Mouse (Mus musculus): ENCODE results near the gene Bcl6b. TPM values are rescaled to one million over a fixed set of nuclear protein-coding genes. Genes with fewer than 3 reads are reported as not detected.
A peak's percentile ranks its signal among the peaks of the same experiment; 100 is the strongest.

Gene Bcl6b
- polyA plus RNA-seq, 1 experiment from 2014 or later = 6.7 TPM

GRCm38 (mm10) chr11:70193354-70194285 lies 36.0 kb downstream of the Bcl6b start:
- no peaks in the 10 kb centered on the region for H3K9me3 ChIP-seq (replicated peaks; ENCODE audit: control insufficient read depth, low read length)
- ATAC-seq (replicated peaks; ENCODE audit: insufficient number of reproducible peaks, low FRiP score, low TSS enrichment, low read depth) = no peak
- no peak overlapping the region for H3K4me2 ChIP-seq (ENCODE audit: low read depth, low read length)
- WGBS = 60% methylated on average over 11 of the region's 11 CpGs
- H3K27me3 ChIP-seq (ENCODE audit: control insufficient read depth, insufficient read depth, low read length) = no peaks in the 10 kb centered on the region
- H3K9ac ChIP-seq (replicated peaks; ENCODE audit: low read length) = no peak overlapping the region
- DNase-seq (ENCODE audit: low spot score) = peak; percentile 7
- no peaks in the 10 kb centered on the region for H3K36me3 ChIP-seq (replicated peaks; ENCODE audit: control insufficient read depth, insufficient read depth, low read depth, low read length)
- no peak overlapping the region for H3K27ac ChIP-seq (replicated peaks; ENCODE audit: low read depth, low read length)
- H3K4me1 ChIP-seq (ENCODE audit: control insufficient read depth, insufficient read depth, low read length) = no peaks in the 10 kb centered on the region
- no peak overlapping the region for H3K4me3 ChIP-seq (ENCODE audit: low read depth, low read length)

GRCm38 (mm10) chr11:70192157-70192556 lies 37.4 kb downstream of the Bcl6b start:
- Histone ChIP-seq H3K27ac (replicated peaks; ENCODE audit: low read depth, low read length) (no peak overlapping the region), H3K27me3 (ENCODE audit: control insufficient read depth, insufficient read depth, low read length) (no peaks in the 10 kb centered on the region), H3K9ac (replicated peaks; ENCODE audit: low read length) (no peak overlapping the region), H3K4me3 (ENCODE audit: low read depth, low read length) (no peak overlapping the region), H3K36me3 (replicated peaks; ENCODE audit: control insufficient read depth, insufficient read depth, low read depth, low read length) (no peaks in the 10 kb centered on the region), H3K4me1 (ENCODE audit: control insufficient read depth, insufficient read depth, low read length) (no peaks in the 10 kb centered on the region), H3K9me3 (replicated peaks; ENCODE audit: control insufficient read depth, low read length) (no peaks in the 10 kb centered on the region), H3K4me2 (ENCODE audit: low read depth, low read length) (no peak overlapping the region)
- ATAC-seq (replicated peaks; ENCODE audit: insufficient number of reproducible peaks, low FRiP score, low TSS enrichment, low read depth) (no peak), DNase-seq (ENCODE audit: low spot score) (no peak)
- 78% methylated on average over 4 of the region's 4 CpGs for WGBS

- ATAC-seq (replicated peaks; ENCODE audit: insufficient number of reproducible peaks, low FRiP score, low TSS enrichment, low read depth) (no peak), DNase-seq (ENCODE audit: low spot score) (no peak)
- Histone ChIP-seq H3K27me3 (ENCODE audit: control insufficient read depth, insufficient read depth, low read length) (no peaks in the 10 kb centered on the region), H3K4me2 (ENCODE audit: low read depth, low read length) (no peak overlapping the region), H3K4me1 (ENCODE audit: control insufficient read depth, insufficient read depth, low read length) (no peaks in the 10 kb centered on the region), H3K4me3 (ENCODE audit: low read depth, low read length) (no peak overlapping the region), H3K36me3 (replicated peaks; ENCODE audit: control insufficient read depth, insufficient read depth, low read depth, low read length) (no peaks in the 10 kb centered on the region), H3K9me3 (replicated peaks; ENCODE audit: control insufficient read depth, low read length) (no peaks in the 10 kb centered on the region), H3K9ac (replicated peaks; ENCODE audit: low read length) (no peak overlapping the region), H3K27ac (replicated peaks; ENCODE audit: low read depth, low read length) (no peak overlapping the region)
- 86% methylated on average over 6 of the region's 6 CpGs for WGBS
These were observed 38.4 kb downstream of the Bcl6b start for GRCm38 (mm10) chr11:70191188-70191587.

GRCm38 (mm10) chr11:70189319-70190134 lies 40.1 kb downstream of the Bcl6b start:
- DNase-seq (ENCODE audit: low spot score) = no peak
- 86% methylated on average over 28 of the region's 28 CpGs for WGBS
- Histone ChIP-seq H3K9ac (replicated peaks; ENCODE audit: low read length) (no peak overlapping the region), H3K4me3 (ENCODE audit: low read depth, low read length) (no peak overlapping the region), H3K4me2 (ENCODE audit: low read depth, low read length) (no peak overlapping the region), H3K27ac (replicated peaks; ENCODE audit: low read depth, low read length) (no peak overlapping the region), H3K27me3 (ENCODE audit: control insufficient read depth, insufficient read depth, low read length) (no peaks in the 10 kb centered on the region), H3K9me3 (replicated peaks; ENCODE audit: control insufficient read depth, low read length) (no peaks in the 10 kb centered on the region), H3K4me1 (ENCODE audit: control insufficient read depth, insufficient read depth, low read length) (no peaks in the 10 kb centered on the region), H3K36me3 (replicated peaks; ENCODE audit: control insufficient read depth, insufficient read depth, low read depth, low read length) (no peaks in the 10 kb centered on the region)
- ATAC-seq (replicated peaks; ENCODE audit: insufficient number of reproducible peaks, low FRiP score, low TSS enrichment, low read depth) = no peak

GRCm38 (mm10) chr11:70185120-70185519 lies 44.5 kb downstream of the Bcl6b start:
- DNase-seq (ENCODE audit: low spot score) (no peak), ATAC-seq (replicated peaks; ENCODE audit: insufficient number of reproducible peaks, low FRiP score, low TSS enrichment, low read depth) (no peak)
- Histone ChIP-seq H3K4me1 (ENCODE audit: control insufficient read depth, insufficient read depth, low read length) (no peaks in the 10 kb centered on the region), H3K27ac (replicated peaks; ENCODE audit: low read depth, low read length) (no peak overlapping the region), H3K9ac (replicated peaks; ENCODE audit: low read length) (no peak overlapping the region), H3K36me3 (replicated peaks; ENCODE audit: control insufficient read depth, insufficient read depth, low read depth, low read length) (no peaks in the 10 kb centered on the region), H3K4me3 (ENCODE audit: low read depth, low read length) (no peak overlapping the region), H3K9me3 (replicated peaks; ENCODE audit: control insufficient read depth, low read length) (no peaks in the 10 kb centered on the region), H3K27me3 (ENCODE audit: control insufficient read depth, insufficient read depth, low read length) (no peaks in the 10 kb centered on the region), H3K4me2 (ENCODE audit: low read depth, low read length) (no peak overlapping the region)
- 74% methylated on average over 7 of the region's 7 CpGs for WGBS

GRCm38 (mm10) chr11:70180496-70180895 lies 49.1 kb downstream of the Bcl6b start:
- no peak overlapping the region for H3K27ac ChIP-seq (replicated peaks; ENCODE audit: low read depth, low read length)
- no peaks in the 10 kb centered on the region for H3K4me1 ChIP-seq (ENCODE audit: control insufficient read depth, insufficient read depth, low read length)
- H3K4me3 ChIP-seq (ENCODE audit: low read depth, low read length) = no peak overlapping the region
- no peaks in the 10 kb centered on the region for H3K27me3 ChIP-seq (ENCODE audit: control insufficient read depth, insufficient read depth, low read length)
- 92% methylated on average over 4 of the region's 4 CpGs for WGBS
- no peaks in the 10 kb centered on the region for H3K9me3 ChIP-seq (replicated peaks; ENCODE audit: control insufficient read depth, low read length)
- no peak overlapping the region for H3K9ac ChIP-seq (replicated peaks; ENCODE audit: low read length)
- H3K36me3 ChIP-seq (replicated peaks; ENCODE audit: control insufficient read depth, insufficient read depth, low read depth, low read length) = no peaks in the 10 kb centered on the region
- no peak for DNase-seq (ENCODE audit: low spot score)
- H3K4me2 ChIP-seq (ENCODE audit: low read depth, low read length) = no peak overlapping the region
- ATAC-seq (replicated peaks; ENCODE audit: insufficient number of reproducible peaks, low FRiP score, low TSS enrichment, low read depth) = no peak

- DNase-seq (ENCODE audit: low spot score) (peak; percentile 73), ATAC-seq (replicated peaks; ENCODE audit: insufficient number of reproducible peaks, low FRiP score, low TSS enrichment, low read depth) (no peak)
- H3K27ac ChIP-seq (replicated peaks; ENCODE audit: low read depth, low read length) = no peak overlapping the region
- H3K36me3 ChIP-seq (replicated peaks; ENCODE audit: control insufficient read depth, insufficient read depth, low read depth, low read length) = no peaks in the 10 kb centered on the region
- H3K27me3 ChIP-seq (ENCODE audit: control insufficient read depth, insufficient read depth, low read length) = no peaks in the 10 kb centered on the region
- WGBS = 35% methylated on average over 14 of the region's 14 CpGs
- H3K9ac ChIP-seq (replicated peaks; ENCODE audit: low read length) = no peak overlapping the region
- no peak overlapping the region for H3K4me3 ChIP-seq (ENCODE audit: low read depth, low read length)
- no peaks in the 10 kb centered on the region for H3K4me1 ChIP-seq (ENCODE audit: control insufficient read depth, insufficient read depth, low read length)
- H3K4me2 ChIP-seq (ENCODE audit: low read depth, low read length) = no peak overlapping the region
- H3K9me3 ChIP-seq (replicated peaks; ENCODE audit: control insufficient read depth, low read length) = no peaks in the 10 kb centered on the region
These were observed 50.2 kb downstream of the Bcl6b start for GRCm38 (mm10) chr11:70179401-70179800.

GRCm38 (mm10) chr11:70178756-70179155 lies 50.8 kb downstream of the Bcl6b start:
- DNase-seq (ENCODE audit: low spot score) = no peak
- Histone ChIP-seq H3K9ac (replicated peaks; ENCODE audit: low read length) (no peak overlapping the region), H3K36me3 (replicated peaks; ENCODE audit: control insufficient read depth, insufficient read depth, low read depth, low read length) (no peaks in the 10 kb centered on the region), H3K27me3 (ENCODE audit: control insufficient read depth, insufficient read depth, low read length) (no peaks in the 10 kb centered on the region), H3K4me3 (ENCODE audit: low read depth, low read length) (no peak overlapping the region), H3K9me3 (replicated peaks; ENCODE audit: control insufficient read depth, low read length) (no peaks in the 10 kb centered on the region), H3K27ac (replicated peaks; ENCODE audit: low read depth, low read length) (no peak overlapping the region), H3K4me2 (ENCODE audit: low read depth, low read length) (no peak overlapping the region), H3K4me1 (ENCODE audit: control insufficient read depth, insufficient read depth, low read length) (no peaks in the 10 kb centered on the region)
- ATAC-seq (replicated peaks; ENCODE audit: insufficient number of reproducible peaks, low FRiP score, low TSS enrichment, low read depth) = no peak
- WGBS = 79% methylated on average over 11 of the region's 11 CpGs
